Mouse (Mus musculus) liver, embryonic 14.5 days (tissue): ENCODE results near the gene Actl11.

Experiments used
- CTCF ChIP-seq: IDR thresholded peaks from 2 replicates; pipeline ENCODE4 v1.5.1; 2016; ENCODE audit warnings: antibody characterized with exemption, low read depth, control low read depth
- EP300 ChIP-seq: IDR thresholded peaks from 2 replicates; pipeline ENCODE4 v1.6.1; 2016; ENCODE audit warnings: antibody characterized with exemption, low read depth

- TF ChIP-seq EP300: no peak
- no peak for TF ChIP-seq CTCF
Measured at GRCm38 (mm10) chr9:107914764-107915420, 13.4 kb upstream of the Actl11 start.
